Mouse (Mus musculus): ENCODE measurements at regions not wholly inside any gene's neighbourhood (a gene's known extent, or its start where the extent isn't known, plus 50 kb on each side); places are given as distances from the start of the nearest gene placed in this dataset.

GRCm38 (mm10) chr15:22344321-22344720 is 204.5 kb upstream of the Cdh18 start:
- TF ChIP-seq CTCF (IDR thresholded peaks at IDR 0.05; ENCODE audit: low read depth, low read length) (no peak), POLR2A (IDR thresholded peaks at IDR 0.05; ENCODE audit: insufficient read depth, low read length) (no peak), EP300 (IDR thresholded peaks at IDR 0.05; ENCODE audit: insufficient read depth, low read depth, low read length) (no peak)
- Histone ChIP-seq H3K9ac (ENCODE audit: low read depth, poor library complexity, severe bottlenecking) (no peak overlapping the region), H3K36me3 (ENCODE audit: control insufficient read depth, insufficient read depth, low read length, poor library complexity, severe bottlenecking) (no peaks in the 10 kb centered on the region), H3K4me1 (ENCODE audit: control insufficient read depth, insufficient read depth, low read length) (no peaks in the 10 kb centered on the region), H3K27me3 (ENCODE audit: control insufficient read depth, insufficient read depth, low read length, poor library complexity, severe bottlenecking) (no peaks in the 10 kb centered on the region), H3K27ac (ENCODE audit: insufficient read depth, low read length) (no peak overlapping the region), H3K9me3 (replicated peaks; ENCODE audit: control insufficient read depth, insufficient read depth, low read length, poor library complexity, severe bottlenecking) (no peaks in the 10 kb centered on the region), H3K4me3 (ENCODE audit: low read depth, low read length) (no peak overlapping the region)

DNA sequence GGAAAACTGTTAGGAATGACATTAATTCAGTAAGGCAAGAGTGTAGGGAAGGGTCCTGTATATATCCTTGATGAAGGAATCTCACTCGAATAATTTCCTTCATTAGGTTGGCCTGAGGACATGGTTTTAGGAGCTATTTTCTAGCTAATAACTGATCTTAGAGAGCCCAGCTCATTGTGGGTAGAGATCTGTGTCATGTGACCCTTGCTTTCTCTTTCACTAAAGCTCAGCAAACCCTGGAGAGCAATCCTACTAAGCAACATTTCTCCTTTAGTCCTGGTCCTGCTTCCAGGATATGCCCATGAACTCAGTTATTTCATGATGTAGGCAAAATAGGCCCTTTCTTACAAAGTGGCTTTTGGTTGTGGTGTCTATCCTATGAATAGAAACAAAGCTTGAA is 197.3 kb upstream of the Cdh18 start:
- no peak overlapping the region for H3K9ac ChIP-seq (ENCODE audit: low read depth, poor library complexity, severe bottlenecking)
- no peak for TF ChIP-seq POLR2A (IDR thresholded peaks at IDR 0.05; ENCODE audit: insufficient read depth, low read length)
- no peak for TF ChIP-seq EP300 (IDR thresholded peaks at IDR 0.05; ENCODE audit: insufficient read depth, low read depth, low read length)
- TF ChIP-seq CTCF (IDR thresholded peaks at IDR 0.05; ENCODE audit: low read depth, low read length) = no peak
- H3K27ac ChIP-seq (ENCODE audit: insufficient read depth, low read length) = no peak overlapping the region

More for the DNA sequence above, 197.3 kb upstream of the Cdh18 start:
- H3K9me3 ChIP-seq (replicated peaks; ENCODE audit: control insufficient read depth, insufficient read depth, low read length, poor library complexity, severe bottlenecking) = no peaks in the 10 kb centered on the region
- H3K36me3 ChIP-seq (ENCODE audit: control insufficient read depth, insufficient read depth, low read length, poor library complexity, severe bottlenecking) = no peaks in the 10 kb centered on the region
- no peaks in the 10 kb centered on the region for H3K4me1 ChIP-seq (ENCODE audit: control insufficient read depth, insufficient read depth, low read length)
- H3K27me3 ChIP-seq (ENCODE audit: control insufficient read depth, insufficient read depth, low read length, poor library complexity, severe bottlenecking) = no peaks in the 10 kb centered on the region
- H3K4me3 ChIP-seq (ENCODE audit: low read depth, low read length) = no peak overlapping the region

Data from ES-Bruce4 (cell line).